Mouse (Mus musculus): ENCODE measurements around the gene Rnf40. TPM values are rescaled to one million over a fixed set of nuclear protein-coding genes. Genes with fewer than 3 reads are reported as not detected.
"Not testable (repeated sequence)": the region's sequence is repeated elsewhere in the genome, so short reads cannot be mapped to it uniquely, and the experiment has no call there.

Gene Rnf40
- polyA plus RNA-seq, 2 experiments, result 13.7 to 14.0 TPM

DNA sequence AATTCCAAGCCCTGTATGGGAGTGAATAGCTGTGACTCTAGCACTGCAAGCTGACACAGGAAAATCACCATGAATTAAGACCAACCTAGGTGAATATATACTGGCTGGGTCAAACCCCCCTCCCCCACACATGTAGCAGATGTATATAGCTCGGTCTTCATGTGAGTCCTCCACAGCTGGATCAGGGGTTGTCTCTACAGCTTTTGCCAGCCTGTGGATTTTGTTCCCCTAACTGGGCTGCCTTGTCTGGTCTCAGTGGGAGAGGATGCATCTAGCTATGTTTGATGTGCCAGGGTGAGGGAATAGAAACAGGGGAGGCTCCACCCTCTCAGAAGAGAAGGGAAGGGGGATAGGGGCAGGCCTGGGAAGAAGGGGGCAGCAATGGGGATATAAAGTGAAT is 27.8 kb downstream of the Rnf40 start:
- TF ChIP-seq EP300 (IDR thresholded peaks at IDR 0.05; ENCODE audit: low read depth) (no peak), CTCF (IDR thresholded peaks at IDR 0.05; ENCODE audit: low read depth) (no peak)
- no peak for DNase-seq (ENCODE audit: low read depth in 3 of 3, low spot score in 3 of 3)
- Histone ChIP-seq H3K9me3 (ENCODE audit: control insufficient read depth, low read length) (no peaks in the 10 kb centered on the region), H3K4me2 (ENCODE audit: low read depth) (no peak overlapping the region), H3K36me3 (replicated peaks; ENCODE audit: control insufficient read depth, insufficient read depth, low read depth) (no peaks in the 10 kb centered on the region; the same call in 1 of the 2 replicates), H3K27ac (no peak overlapping the region), H3K4me1 (replicated peaks; ENCODE audit: control insufficient read depth in 2 of 2, insufficient read depth in 2 of 2, low read length in 1 of 2) (peaks cover 0 to 6% of the 10 kb centered on the region in 2 experiments; a peak in 1 of 4 replicates), H3K9ac (replicated peaks) (no peak overlapping the region), H3K27me3 (ENCODE audit: control insufficient read depth, insufficient read depth, low read length) (no peaks in the 10 kb centered on the region), H3K4me3 (ENCODE audit: insufficient read depth in 1 of 2, low read depth in 2 of 2, low read length in 2 of 2) (no peak overlapping the region)
- WGBS (ENCODE audit: insufficient replicate concordance), result 63% methylated on average over 1 of the region's 1 CpGs
- ATAC-seq (ENCODE audit: insufficient read depth), result no peak; the same call in 1 of the 2 replicates

DNA sequence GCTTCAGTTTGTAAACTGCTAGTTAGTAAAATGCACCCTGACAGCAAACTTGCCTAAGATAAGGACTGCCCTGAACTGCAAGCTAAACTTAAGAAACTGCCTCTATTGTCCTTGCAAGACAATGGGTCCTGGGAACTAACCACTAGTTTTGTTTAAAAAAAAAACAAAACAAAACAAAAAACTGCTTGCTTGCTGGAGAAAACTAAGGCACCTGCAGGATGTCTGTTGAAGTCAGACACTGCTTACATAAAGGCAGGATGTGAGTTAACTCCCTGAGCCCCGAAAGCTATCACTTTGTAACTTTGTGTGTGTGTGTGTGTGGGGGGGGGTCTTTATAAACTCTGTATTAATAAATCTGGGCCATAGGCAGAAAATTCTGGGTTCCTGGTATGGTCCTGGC is 28.3 kb downstream of the Rnf40 start:
- Histone ChIP-seq H3K27me3 (ENCODE audit: control insufficient read depth, insufficient read depth, low read length) (no peaks in the 10 kb centered on the region), H3K9me3 (ENCODE audit: control insufficient read depth, low read length) (no peaks in the 10 kb centered on the region), H3K4me3 (ENCODE audit: insufficient read depth in 1 of 2, low read depth in 2 of 2, low read length in 2 of 2) (no peak overlapping the region), H3K36me3 (replicated peaks; ENCODE audit: control insufficient read depth, insufficient read depth, low read depth) (no peaks in the 10 kb centered on the region; the same call in 1 of the 2 replicates), H3K4me2 (ENCODE audit: low read depth) (no peak overlapping the region), H3K9ac (replicated peaks) (no peak overlapping the region), H3K27ac (no peak overlapping the region), H3K4me1 (replicated peaks; ENCODE audit: control insufficient read depth in 2 of 2, insufficient read depth in 2 of 2, low read length in 1 of 2) (peaks cover 0 to 6% of the 10 kb centered on the region in 2 experiments; a peak in 1 of 4 replicates)
- ATAC-seq (ENCODE audit: insufficient read depth) (no peak), DNase-seq (ENCODE audit: low read depth in 3 of 3, low spot score in 3 of 3) (no peak)
- WGBS (ENCODE audit: insufficient replicate concordance), result 76% methylated on average over 1 of the region's 1 CpGs
- TF ChIP-seq CTCF (IDR thresholded peaks at IDR 0.05; ENCODE audit: low read depth) (no peak), EP300 (IDR thresholded peaks at IDR 0.05; ENCODE audit: low read depth) (no peak)

DNA sequence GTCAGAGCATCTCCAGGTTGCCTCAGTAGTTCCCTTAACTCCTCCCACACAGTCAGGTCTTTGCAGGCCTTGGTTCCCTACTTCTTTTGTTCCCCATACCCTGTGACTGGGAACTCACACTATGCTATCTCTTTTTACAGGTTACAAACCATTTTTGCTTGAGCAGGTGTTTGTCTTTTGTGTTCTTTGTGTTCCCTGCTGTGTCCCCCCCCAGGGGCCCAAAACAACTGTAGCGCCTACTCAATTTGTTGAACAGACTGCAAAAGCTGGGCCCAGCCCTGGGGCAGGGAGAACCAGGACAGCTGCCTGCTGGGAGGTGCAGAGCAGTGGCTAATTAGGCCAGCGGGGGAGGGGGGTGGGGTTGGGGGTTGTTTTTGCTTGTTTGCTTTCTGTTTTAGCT is 29.4 kb downstream of the Rnf40 start:
- DNase-seq (ENCODE audit: low read depth in 3 of 3, low spot score in 3 of 3), result no peak
- Histone ChIP-seq H3K9ac (replicated peaks) (no peak overlapping the region), H3K4me2 (ENCODE audit: low read depth) (no peak overlapping the region), H3K4me1 (replicated peaks; ENCODE audit: control insufficient read depth in 2 of 2, insufficient read depth in 2 of 2, low read length in 1 of 2) (peaks cover 0 to 6% of the 10 kb centered on the region in 2 experiments; a peak in 1 of 4 replicates), H3K27ac (no peak overlapping the region), H3K4me3 (ENCODE audit: insufficient read depth in 1 of 2, low read depth in 2 of 2, low read length in 2 of 2) (no peak overlapping the region), H3K9me3 (ENCODE audit: control insufficient read depth, low read length) (no peaks in the 10 kb centered on the region), H3K27me3 (ENCODE audit: control insufficient read depth, insufficient read depth, low read length) (no peaks in the 10 kb centered on the region), H3K36me3 (replicated peaks; ENCODE audit: control insufficient read depth, insufficient read depth, low read depth) (no peaks in the 10 kb centered on the region)
- TF ChIP-seq EP300 (IDR thresholded peaks at IDR 0.05; ENCODE audit: low read depth), result no peak
- TF ChIP-seq CTCF (IDR thresholded peaks at IDR 0.05; ENCODE audit: low read depth), result no peak
- 69% methylated on average over 2 of the region's 2 CpGs for WGBS (ENCODE audit: insufficient replicate concordance)
- no peak for ATAC-seq (ENCODE audit: insufficient read depth)

DNA sequence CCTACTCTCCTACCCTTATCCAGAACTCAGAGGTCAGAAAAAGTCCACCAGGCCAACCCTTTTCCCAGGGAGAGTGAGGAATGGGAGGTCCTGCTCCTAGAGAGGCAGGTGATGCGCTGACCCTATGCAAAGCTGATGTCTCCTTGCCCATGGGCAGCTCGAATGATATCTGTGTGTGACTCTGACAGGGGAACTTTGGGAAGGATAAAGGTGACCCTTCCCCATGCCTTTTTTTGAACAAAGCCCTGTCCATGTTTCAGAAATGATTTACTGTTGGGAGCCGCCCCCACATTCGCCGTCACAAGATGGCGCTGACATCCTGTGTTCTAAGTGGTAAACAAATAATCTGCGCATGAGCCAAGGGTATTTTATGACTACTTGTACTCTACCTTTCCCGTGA is 29.8 kb downstream of the Rnf40 start:
- ATAC-seq (ENCODE audit: insufficient read depth); H3K4me2 ChIP-seq (ENCODE audit: low read depth); H3K27ac ChIP-seq; H3K4me3 ChIP-seq (ENCODE audit: insufficient read depth in 1 of 2, low read depth in 2 of 2, low read length in 2 of 2); DNase-seq (ENCODE audit: low read depth in 3 of 3, low spot score in 3 of 3); H3K4me1 ChIP-seq (replicated peaks; ENCODE audit: control insufficient read depth in 2 of 2, insufficient read depth in 2 of 2, low read length in 1 of 2); H3K9ac ChIP-seq (replicated peaks); H3K9me3 ChIP-seq (ENCODE audit: control insufficient read depth, low read length); H3K27me3 ChIP-seq (ENCODE audit: control insufficient read depth, insufficient read depth, low read length); H3K36me3 ChIP-seq (replicated peaks; ENCODE audit: control insufficient read depth, insufficient read depth, low read depth): not testable (repeated sequence)
- WGBS (ENCODE audit: insufficient replicate concordance), result 88% methylated on average over 7 of the region's 8 CpGs

DNA sequence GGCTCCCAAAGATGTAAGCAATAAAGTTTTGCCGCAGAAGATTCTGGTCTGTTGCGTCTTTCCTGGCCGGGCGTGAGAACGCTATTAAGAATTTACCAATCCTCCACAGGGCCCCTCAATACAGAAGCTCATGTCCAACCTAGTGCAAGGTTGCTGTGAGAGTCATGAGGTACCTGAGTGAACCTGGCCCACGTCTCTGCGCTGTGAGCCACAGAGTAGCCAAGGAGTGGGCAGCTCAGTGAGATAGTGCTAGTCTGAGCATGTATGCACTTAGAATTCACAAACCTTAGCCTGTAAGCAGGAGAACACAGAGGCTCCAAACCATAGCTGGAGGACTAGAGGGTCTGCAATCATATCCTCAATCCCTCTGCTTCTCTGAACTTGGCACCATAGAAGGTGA is 37.5 kb downstream of the Rnf40 start:
- Histone ChIP-seq H3K9me3 (ENCODE audit: control insufficient read depth, low read length) (no peaks in the 10 kb centered on the region), H3K4me1 (replicated peaks; ENCODE audit: control insufficient read depth in 2 of 2, insufficient read depth in 2 of 2, low read length in 1 of 2) (peaks cover 15 to 22% of the 10 kb centered on the region in 2 experiments), H3K27me3 (ENCODE audit: control insufficient read depth, insufficient read depth, low read length) (no peaks in the 10 kb centered on the region), H3K4me3 (ENCODE audit: insufficient read depth in 1 of 2, low read depth in 2 of 2, low read length in 2 of 2) (peak overlapping the region; percentile 2 to 38), H3K27ac (peak overlapping the region; percentile 37), H3K4me2 (ENCODE audit: low read depth) (peak overlapping the region; percentile 47), H3K36me3 (replicated peaks; ENCODE audit: control insufficient read depth, insufficient read depth, low read depth) (no peaks in the 10 kb centered on the region), H3K9ac (replicated peaks) (no peak overlapping the region)
- DNase-seq (ENCODE audit: low read depth in 3 of 3, low spot score in 3 of 3), result no peak
- no peak for TF ChIP-seq CTCF (IDR thresholded peaks at IDR 0.05; ENCODE audit: low read depth)
- no peak for TF ChIP-seq EP300 (IDR thresholded peaks at IDR 0.05; ENCODE audit: low read depth)
- peak; percentile 36; the same call in 1 of the 2 replicates for ATAC-seq (ENCODE audit: insufficient read depth)
- WGBS (ENCODE audit: insufficient replicate concordance), result 87% methylated on average over 7 of the region's 7 CpGs

Measured in liver, embryonic 14.5 days (tissue).